Mouse (Mus musculus) A20 (cell line): ENCODE measurements at regions not wholly inside any gene's neighbourhood (a gene's known extent, or its start where the extent isn't known, plus 50 kb on each side); places are given as distances from the start of the nearest gene placed in this dataset.

ENCODE experiments used
- DNase-seq: peaks from one replicate; pipeline ENCODE4 v3.0.0-alpha.2; 2011; ENCODE audit warnings: low read depth, low spot score

DNA sequence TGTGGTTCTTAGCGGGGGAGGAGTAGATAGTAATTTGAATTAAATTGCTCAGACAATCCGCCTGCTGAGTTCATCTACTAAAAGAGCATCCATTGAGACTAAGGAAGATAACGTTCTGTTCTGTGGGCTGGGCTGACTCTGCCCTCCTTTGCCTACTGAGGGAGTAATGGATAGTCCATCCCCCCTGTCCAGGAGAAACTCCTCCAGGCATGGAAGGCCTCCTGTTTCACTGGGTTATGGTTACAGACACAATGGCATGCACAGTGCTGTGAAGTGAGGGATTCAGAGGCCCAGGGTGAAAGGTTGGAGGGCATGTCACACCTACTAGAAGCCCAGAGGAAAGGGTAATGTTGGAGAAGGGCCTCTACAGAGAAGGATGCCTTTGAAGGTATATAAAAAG lies 287.2 kb upstream of the Xrcc4 start:
- DNase-seq: no peak

DNA sequence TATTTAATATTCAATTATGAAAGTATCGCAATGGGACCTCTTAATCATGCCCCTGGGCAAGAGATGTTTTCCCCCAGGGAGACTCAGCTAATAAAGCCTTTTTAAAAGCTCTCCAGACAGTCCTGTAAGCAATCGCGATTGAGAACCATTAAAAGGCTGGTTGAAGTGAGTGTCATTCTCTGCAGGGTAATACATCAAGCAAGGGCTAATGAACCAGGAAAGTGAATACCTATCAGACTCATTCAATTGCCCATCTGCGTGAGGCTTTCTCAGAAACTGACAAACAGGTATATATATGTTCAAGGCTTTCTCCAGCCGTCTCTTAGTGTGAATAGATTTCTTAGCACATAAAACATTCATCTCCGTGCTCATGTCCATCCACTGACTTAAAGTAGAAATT lies 286.8 kb upstream of the Xrcc4 start:
- DNase-seq: no peak

DNA sequence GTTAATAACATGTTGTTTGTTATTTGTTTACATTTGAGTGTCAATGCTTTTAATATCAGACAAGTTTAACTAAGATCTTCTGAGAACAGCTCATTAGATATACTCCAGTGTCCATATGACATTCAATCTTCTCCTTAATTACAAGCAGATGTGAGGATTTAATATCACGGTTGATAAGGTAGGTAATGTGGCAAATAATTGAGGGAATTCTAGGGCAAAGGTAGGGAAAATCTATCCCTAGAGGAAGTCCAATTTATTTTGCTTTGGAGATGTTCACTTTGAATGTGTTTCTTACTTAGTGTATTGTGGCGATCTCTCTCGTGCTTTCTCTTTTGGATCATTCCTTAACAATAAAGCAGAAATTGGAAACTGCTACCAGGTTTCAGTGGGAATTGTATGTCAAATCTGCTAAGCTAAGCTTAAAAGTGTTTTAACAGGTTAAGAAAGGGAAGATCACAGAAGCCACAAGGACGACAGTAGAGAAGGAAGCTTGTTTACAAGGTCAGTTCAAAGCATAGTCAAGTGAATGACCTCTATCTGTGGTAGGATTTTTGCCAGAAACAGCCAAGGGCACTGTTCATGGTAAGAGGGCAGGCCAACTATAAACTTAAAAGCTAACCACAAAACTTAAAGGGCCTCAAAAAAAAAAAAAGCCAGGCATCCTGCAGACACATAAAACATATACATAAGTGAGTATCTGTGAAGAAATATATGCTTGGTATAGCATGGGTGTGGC lies 282.2 kb upstream of the Xrcc4 start:
- no peak for DNase-seq

DNA sequence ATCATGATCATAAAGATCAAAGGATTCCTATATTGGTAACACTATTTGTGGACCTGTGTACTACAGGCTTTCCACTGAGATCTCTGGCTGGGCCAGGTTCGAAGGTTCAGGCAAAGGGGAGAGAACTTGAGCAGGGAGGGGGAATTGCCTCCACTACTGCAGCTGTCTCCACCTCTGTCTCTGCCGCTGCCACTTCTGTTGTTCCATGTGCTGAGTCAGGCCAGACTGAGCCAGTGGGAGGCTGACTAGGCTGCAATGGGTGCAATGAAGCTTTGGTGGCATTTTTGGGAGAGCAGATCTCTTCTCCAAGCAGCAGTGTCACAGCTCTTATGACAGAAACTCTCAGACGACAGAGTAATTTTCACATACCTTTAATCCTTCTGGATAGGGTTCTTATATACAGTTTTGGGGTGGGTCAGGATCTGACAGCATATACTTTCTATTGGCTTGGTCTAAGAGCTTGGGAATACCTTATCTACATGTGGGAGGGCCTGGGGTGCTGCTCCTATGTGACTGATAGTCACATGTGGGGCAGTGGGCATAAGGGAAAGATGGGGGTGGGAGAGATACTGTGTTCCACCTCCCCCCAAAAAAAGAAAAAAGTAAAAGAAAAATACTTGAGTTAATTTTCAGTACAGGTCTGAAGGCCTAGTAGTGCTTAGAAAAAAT lies 281.5 kb upstream of the Xrcc4 start:
- DNase-seq: no peak

DNA sequence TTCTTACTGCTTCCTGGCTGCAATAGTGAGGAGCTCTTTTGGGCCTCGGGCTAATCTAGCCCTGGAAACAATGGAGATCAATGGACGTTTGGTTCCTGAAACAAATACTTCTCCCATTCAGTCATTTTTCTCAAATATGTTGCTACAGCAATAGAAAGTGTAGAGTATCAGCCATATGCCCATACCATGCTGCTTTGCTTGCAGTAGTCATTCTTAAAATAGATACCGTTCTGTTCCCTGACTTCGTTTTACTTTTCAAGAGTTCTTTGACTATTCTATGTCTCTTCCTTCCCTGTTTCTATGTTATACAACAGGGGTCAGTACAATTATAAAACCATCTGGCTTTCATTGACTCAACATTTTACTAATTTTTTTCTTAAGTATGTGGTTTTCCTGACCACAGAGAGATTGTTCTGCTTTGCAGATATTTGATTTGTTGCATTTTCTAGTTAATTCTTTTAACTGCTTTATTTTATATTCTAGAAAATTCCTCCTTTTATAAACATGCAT lies 275.2 kb upstream of the Xrcc4 start:
- no peak for DNase-seq

DNA sequence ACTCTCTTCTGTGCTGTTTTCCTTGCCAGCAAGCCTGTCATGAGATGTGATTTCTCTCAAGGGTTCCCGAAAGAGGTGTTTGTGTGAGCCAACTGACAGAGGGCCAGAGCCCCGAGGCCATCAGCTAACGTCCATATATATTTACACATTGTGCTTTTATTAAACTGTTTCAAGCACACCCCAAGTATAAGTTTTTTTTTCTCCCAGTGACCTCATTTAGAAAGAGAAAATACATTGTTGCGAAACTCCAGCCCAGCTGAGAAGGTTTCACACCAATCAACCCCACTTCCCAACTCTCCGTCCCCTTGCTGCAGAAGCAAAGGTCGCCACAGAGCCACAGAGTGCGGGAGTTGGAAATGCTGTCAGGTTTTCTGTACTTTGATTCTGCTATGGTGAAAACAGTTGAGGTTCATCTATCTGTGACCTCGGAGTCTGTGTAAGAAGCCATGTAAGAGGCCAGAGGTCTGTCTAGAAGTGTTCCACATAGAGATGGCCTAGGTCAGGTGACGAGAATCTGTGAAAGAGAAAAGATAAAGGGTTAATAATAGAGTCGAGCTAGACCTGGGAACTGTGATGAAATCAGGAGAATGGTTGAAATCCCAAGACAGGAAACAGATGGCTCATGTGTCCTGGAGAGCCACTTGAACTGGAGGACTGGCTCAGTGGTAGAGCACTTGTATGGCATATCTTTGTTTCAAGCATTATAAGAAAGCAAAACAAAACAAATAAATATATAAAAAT lies 270.6 kb upstream of the Xrcc4 start:
- DNase-seq: no peak

DNA sequence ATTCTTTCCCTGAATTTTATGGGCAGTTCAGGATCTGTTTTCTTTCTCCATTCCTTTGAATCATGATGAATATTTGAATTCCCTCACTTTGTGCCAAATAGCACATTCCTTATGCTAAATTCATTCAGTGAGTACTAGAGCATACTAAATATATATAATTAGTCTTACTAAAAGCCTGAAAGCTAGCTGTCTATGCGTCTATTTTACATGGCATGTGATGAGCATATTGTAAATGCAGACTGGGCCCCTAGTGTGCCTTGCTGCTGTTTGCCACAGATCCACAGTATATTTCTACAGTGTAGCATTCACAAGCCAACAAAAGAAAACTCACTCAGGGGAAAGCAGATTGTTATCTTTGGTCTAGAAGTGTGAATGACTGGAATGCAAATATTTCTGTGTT lies 268.7 kb upstream of the Xrcc4 start:
- no peak for DNase-seq

DNA sequence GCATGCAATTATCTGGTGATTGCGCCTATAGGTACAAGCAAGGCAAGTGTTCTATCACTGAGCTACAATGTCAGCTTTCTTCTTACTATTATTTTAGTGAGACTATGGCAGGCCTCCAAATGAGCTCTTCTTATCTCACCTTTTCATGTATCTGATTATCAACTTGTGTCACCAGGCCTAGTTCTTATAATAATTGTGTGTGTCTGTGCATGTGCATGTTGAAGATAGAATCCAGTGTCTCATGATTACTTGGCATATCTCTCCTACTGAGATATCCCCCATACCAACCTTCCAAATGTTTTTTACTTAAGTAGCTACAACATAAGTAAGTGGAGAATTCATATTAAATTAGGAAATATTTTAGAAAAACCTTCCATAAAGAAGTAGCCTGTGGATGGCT lies 266.2 kb upstream of the Xrcc4 start:
- DNase-seq: no peak

DNA sequence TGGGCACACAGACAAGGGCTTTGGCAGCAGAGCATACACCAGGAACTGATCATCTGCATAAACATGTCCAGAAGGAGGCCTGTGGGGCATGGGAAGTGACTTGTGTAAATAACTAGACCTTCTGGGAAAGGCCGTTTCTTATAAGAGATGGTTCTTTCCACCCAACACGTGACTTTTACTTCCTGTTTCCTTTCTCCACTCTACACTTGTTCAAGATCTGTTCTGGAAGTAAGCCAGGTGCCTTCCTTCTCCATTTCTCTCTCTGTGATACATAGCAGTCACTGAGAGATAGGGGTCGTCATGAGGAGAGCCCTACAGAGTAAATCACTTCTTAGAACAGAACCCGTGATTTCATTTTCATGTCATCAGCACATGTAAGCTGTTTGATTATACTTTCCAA lies 253.4 kb upstream of the Xrcc4 start:
- DNase-seq: no peak

DNA sequence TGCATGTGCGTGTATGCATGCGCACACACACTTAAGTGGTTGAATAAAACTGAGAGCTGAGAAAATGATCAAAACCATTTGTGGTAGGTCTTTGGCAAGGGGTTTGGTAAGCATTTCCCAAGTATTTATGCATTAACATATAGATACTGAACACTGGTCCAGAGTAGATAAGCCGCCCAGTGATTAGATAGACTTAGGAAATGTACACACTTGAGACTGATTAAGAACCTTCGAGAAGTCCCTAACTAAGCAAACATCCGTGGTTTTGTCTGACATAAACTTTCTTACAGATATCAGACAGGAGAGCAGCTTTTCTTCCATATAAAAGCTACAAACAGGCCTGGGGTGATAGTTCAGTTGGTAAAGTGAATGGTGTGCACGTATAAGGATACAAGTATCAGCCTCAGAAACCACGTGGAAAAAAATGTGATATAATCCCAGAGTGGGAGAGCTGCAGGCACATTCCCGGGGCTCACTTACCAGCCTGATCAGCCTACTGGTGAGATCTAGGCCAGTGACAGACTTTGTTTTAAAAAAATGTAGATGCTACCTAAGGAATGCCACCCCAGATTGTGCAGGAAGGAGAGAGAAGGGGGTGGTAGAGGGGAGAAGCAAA lies 252.3 kb upstream of the Xrcc4 start:
- DNase-seq: no peak

DNA sequence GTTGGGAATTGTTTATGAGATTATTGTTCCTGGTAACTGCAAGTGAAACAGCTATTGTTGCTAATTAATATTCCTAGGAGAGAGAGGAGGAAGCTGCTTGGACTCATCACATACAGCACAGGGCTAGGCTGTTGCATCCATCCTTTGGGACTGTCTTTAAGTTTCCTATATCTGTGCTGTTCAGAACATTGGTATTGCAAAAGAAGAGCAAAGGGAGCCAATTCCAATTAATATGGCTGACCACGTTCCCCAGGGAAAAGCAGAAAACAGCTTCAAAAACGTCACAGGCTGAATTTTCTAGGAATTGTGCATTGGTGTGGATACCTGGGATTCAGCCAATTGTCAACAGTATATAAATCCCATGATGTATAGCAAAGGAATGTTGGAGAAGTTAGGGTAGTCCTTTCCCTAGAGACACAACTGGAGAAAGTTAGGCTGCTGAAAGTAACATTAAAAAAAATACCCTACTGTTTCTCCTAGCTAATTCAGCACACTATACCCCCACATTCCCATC lies 251.3 kb upstream of the Xrcc4 start:
- DNase-seq: no peak

DNA sequence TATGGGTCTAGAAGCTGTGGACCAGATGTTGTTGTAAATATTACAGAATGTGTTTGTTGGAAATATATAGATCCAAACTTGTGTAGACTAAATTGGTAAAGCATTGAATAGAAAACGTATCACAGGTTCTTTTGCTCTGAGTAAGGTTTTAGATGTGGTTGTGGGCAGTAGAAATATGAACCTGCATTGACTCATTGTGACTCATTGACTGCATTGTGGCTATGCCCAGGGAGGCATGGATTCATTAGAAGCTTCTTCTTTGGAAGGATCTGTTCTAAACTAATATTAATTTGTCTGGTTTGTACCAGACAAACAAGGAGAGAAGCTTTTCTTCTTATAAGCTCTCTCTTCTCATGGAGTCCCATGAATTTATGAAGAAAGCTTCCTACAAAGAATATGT lies 248.2 kb upstream of the Xrcc4 start:
- DNase-seq: no peak

DNA sequence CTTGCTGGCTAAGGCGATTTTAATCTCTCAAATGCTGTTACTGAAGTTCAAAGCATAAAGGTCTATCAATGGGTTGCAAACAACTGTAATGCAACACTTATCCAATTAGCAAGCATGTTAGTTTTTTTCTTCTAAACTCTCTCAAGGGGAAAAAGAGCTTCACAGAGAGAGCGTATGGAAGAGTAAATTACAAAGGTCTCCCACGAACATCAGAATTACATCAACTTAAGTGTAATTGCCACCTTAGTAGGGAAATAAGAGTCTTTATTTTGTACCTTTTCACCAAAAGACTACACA lies 246.3 kb upstream of the Xrcc4 start:
- DNase-seq: no peak

DNA sequence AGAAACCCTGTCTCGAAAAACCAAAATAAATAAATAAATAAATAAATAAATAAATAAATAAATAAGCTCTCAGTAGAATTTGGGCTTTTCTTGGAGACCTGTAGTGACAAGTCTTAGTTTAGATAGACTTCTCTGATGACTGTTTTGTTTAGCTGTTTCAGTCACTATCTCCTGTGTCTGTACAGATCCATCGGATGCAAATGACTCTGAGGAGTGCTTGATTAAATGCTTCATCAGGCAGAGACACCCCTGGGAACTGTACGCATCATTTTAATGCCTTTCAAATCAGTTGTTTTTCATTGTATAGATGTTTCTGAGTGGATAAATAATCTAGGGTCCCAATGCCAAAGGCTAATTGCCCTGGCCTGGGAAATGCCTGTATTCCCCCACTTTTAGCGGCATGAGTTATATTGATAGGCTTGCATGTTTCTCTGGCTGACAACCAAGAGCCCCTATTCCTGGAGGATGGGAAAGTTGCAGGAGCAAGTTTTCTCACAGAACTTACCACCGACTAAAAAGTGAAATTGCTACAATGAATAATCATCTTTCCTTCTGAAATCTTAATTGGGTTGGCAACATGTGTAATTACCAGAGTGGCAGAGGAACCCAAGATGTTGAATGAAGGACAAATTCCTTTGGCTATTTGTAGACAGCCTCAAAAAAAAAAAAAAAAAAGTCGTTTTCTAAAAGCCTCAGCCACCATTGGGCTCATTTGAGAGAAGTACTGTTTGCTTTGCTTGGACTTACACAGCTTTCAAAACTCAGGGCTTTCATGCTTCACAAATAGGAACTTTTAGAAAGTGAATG lies 245.7 kb upstream of the Xrcc4 start:
- no peak for DNase-seq

DNA sequence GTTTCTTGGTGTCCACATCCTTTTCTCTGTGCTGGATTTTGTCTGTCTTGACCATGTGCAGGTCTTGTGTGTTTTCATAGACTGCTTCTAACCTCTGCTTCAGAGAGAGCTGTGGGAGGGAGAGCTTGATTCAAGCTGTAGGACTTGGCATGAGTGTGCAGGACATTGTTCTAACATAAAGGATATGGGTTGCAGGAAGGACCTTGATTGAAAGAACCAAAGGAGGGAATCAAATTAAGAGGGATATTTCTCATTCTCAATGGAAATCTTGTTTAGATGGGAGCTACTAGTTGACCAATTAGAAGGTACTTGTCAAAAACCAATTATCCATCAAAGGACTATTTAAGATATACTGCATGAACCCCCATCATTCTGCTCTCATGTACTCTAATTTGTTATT lies 244.9 kb upstream of the Xrcc4 start:
- DNase-seq: no peak

DNA sequence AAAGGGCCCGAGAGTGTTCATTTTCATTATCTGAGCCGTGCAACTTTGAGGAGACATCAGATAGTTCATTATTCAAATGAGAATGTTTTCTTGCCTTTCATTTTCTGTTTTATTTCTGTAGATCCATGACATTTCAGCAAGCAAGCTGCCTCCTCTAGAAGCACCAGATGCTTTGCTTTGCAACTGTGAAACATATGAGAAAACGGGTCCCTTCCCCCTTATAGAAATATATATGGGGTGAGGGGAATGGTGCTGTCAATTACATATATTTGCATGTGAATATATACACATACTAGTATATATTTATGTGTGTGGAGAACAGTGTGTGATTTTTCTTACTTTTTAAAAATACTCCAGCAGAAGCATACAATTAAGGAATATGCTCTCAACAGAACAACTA lies 235.8 kb upstream of the Xrcc4 start:
- no peak for DNase-seq

DNA sequence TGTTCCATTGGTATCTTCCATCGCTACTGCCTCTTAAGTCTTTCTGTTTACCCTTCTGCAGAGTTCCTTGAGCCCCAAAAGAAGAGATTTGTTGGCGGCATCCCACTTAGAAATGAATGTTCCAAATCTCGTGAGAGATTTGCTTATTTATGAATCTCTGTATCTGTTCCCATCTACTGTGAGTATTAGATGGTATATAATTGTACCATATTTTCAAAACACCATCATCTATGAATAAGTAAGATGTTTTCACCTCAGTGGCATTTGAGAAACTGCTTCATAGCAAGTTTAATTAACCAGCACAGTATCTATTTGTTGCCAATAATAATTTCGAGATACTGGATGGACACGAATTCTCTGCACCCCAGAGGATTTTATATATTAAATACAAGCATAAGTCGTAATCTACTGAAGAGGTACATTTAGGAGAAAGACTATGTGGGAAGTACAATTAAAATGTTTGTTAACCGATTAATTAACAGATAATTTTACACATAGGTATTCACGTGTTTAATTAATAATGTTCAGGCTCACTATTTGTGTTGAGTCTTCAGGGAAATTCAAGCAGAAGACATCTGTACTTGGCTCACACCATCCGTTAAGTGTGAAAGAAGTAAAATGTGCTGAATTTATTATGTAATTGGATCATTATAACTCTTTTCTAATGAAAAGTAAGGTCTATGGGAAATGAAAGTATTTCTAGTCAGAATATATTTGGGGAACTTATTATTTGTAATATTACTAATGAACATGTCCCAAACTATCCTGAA lies 224.0 kb upstream of the Xrcc4 start:
- no peak for DNase-seq

DNA sequence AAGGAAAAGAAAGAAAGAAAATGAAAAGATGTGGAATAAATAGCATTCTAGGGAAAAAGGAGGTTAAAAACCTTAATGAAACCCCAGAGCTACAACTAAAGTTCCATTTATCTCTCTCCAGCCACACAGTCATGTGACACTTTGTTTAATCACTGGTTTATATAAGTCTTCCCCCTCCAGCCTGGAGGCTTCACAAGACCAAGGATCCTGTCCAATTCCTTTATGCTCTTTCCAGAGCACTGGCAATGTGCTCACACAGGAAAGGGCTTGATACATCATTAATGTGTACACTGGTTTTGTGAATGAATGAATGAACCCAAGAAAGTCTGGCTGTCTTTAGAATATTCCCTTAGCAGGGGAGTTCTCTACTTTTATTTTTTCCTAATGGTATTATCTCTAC lies 221.1 kb upstream of the Xrcc4 start:
- no peak for DNase-seq

DNA sequence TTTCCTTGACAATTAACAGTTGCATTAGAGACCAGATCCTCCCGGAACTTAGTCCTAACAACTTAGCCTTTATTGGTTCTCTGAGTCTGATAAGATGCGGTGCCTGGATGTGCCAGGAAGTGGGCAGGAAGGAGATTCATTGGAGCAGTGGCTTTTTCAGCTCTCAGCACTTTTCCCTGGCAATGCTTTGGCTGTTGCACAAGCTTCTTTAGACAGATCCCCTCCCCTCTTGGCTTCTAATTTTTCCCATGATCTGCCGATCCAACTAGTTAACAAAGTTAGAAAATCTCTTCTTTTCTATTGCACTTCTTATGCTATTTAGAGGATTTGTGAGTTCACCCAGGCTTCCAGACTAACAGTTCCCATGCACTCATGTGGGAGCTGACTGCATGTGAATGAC lies 211.1 kb upstream of the Xrcc4 start:
- DNase-seq: no peak

DNA sequence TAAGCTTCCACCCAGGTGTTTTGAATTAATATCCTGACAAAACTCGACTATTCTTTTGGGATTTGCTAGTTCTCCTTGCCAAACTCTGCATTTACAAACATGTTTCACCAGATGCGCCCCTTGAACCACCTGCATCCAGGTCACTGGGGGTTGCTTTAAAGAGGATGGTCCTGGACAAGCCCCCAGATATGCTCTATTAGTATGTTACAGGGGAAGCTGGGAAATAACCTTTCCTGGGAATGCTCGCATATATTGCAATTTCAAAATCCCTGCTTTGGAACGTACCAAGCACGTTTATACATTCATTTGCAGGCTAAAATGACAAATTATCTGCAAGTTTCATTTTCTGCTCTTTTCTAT lies 205.2 kb upstream of the Xrcc4 start:
- no peak for DNase-seq
